Mouse (Mus musculus): ENCODE results near the gene Itgb2l.

The Itgb2l gene

GRCm38 (mm10) chr16:96429046-96429445, 14.4 kb downstream of the Itgb2l start:
- in situ Hi-C loops (cut with MboI, MseI) = no loop called here

- in situ Hi-C loops (cut with MboI, MseI) = no loop called here
These were observed 16.7 kb downstream of the Itgb2l start for GRCm38 (mm10) chr16:96426671-96427070.

- in situ Hi-C loops (cut with MboI, MseI) = no loop called here
These were observed 18.4 kb downstream of the Itgb2l start for GRCm38 (mm10) chr16:96425044-96425443.

- in situ Hi-C loops (cut with MboI, MseI) = no loop called here
These were observed 35.4 kb downstream of the Itgb2l start for GRCm38 (mm10) chr16:96408064-96408465.

- in situ Hi-C loops (cut with MboI, MseI) = no loop called here
These were observed 37.1 kb downstream of the Itgb2l start for GRCm38 (mm10) chr16:96406312-96406711.

- in situ Hi-C loops (cut with MboI, MseI) = no loop called here
These were observed 41.1 kb downstream of the Itgb2l start for GRCm38 (mm10) chr16:96402294-96402693.

- in situ Hi-C loops (cut with MboI, MseI) = no loop called here
These were observed 43.4 kb downstream of the Itgb2l start for GRCm38 (mm10) chr16:96400046-96400445.

- in situ Hi-C loops (cut with MboI, MseI) = no loop called here
These were observed 44.6 kb downstream of the Itgb2l start for GRCm38 (mm10) chr16:96398806-96399205.

- in situ Hi-C loops (cut with MboI, MseI) = no loop called here
These were observed 47.3 kb downstream of the Itgb2l start for GRCm38 (mm10) chr16:96396013-96396650.

- in situ Hi-C loops (cut with MboI, MseI) = no loop called here
These were observed 47.9 kb downstream of the Itgb2l start for GRCm38 (mm10) chr16:96395516-96395915.

GRCm38 (mm10) chr16:96391070-96391469, 52.3 kb downstream of the Itgb2l start:
- in situ Hi-C loops (cut with MboI, MseI) = no loop called here

GRCm38 (mm10) chr16:96388481-96388880, 54.9 kb downstream of the Itgb2l start:
- in situ Hi-C loops (cut with MboI, MseI) = no loop called here

GRCm38 (mm10) chr16:96387685-96388371, 55.6 kb downstream of the Itgb2l start:
- in situ Hi-C loops (cut with MboI, MseI) = no loop called here

- in situ Hi-C loops (cut with MboI, MseI) = no loop called here
These were observed 58.7 kb downstream of the Itgb2l start for GRCm38 (mm10) chr16:96384741-96385140.

- in situ Hi-C loops (cut with MboI, MseI) = no loop called here
These were observed 60.8 kb downstream of the Itgb2l start for GRCm38 (mm10) chr16:96382496-96383181.

- in situ Hi-C loops (cut with MboI, MseI) = no loop called here
These were observed 62.0 kb downstream of the Itgb2l start for GRCm38 (mm10) chr16:96381435-96381834.

- in situ Hi-C loops (cut with MboI, MseI) = no loop called here
These were observed 65.3 kb downstream of the Itgb2l start for GRCm38 (mm10) chr16:96378111-96378510.

GRCm38 (mm10) chr16:96376342-96376741, 67.1 kb downstream of the Itgb2l start:
- in situ Hi-C loops (cut with MboI, MseI) = no loop called here

GRCm38 (mm10) chr16:96375538-96375937, 67.9 kb downstream of the Itgb2l start:
- in situ Hi-C loops (cut with MboI, MseI) = no loop called here

- in situ Hi-C loops (cut with MboI, MseI) = no loop called here
These were observed 70.7 kb downstream of the Itgb2l start for GRCm38 (mm10) chr16:96372752-96373118.
